Mouse (Mus musculus) hindbrain, embryonic 14.5 days (tissue): ENCODE data around the gene Bcl2l2. TPM values are rescaled to one million over a fixed set of nuclear protein-coding genes. Genes with fewer than 3 reads are reported as not detected.

ENCODE experiments used
- ATAC-seq: fragments of 200-750 bp; cut with Nextera tagmentation; 2 replicates; pipeline ENCODE4 v1.8.0; 2017; ENCODE audit warnings: moderate number of reproducible peaks, mild to moderate bottlenecking, moderate TSS enrichment, moderate library complexity; ENCODE audit not compliant: low FRiP score
- DNase-seq: peaks from one replicate; pipeline ENCODE4 v3.0.0-alpha.2; 2015; ENCODE audit warnings: low spot score
- H3K27ac ChIP-seq: fragments of 300-500 bp; sonication (generic); 2 replicates; pipeline ENCODE4 v1.5.1; 2014; ENCODE audit warnings: mild to moderate bottlenecking, moderate library complexity
- H3K27me3 ChIP-seq: fragments of 300-500 bp; sonication (generic); 2 replicates; pipeline ENCODE4 v1.6.1; 2014; ENCODE audit warnings: mild to moderate bottlenecking, low read length, mixed read lengths; ENCODE audit not compliant: control insufficient read depth, insufficient read depth
- H3K36me3 ChIP-seq: fragments of 300-500 bp; sonication (generic); replicated peaks from 2 replicates; pipeline ENCODE4 v1.6.1; 2014; ENCODE audit not compliant: control insufficient read depth, insufficient read depth
- H3K4me1 ChIP-seq: fragments of 300-500 bp; sonication (generic); replicated peaks from 2 replicates; pipeline ENCODE4 v1.6.1; 2014; ENCODE audit warnings: antibody characterized with exemption, low read length, mixed read lengths; ENCODE audit not compliant: control insufficient read depth, insufficient read depth
- H3K4me2 ChIP-seq: fragments of 300-500 bp; sonication (generic); replicated peaks from 2 replicates; pipeline ENCODE4 v1.6.1; 2014; ENCODE audit warnings: mild to moderate bottlenecking, moderate library complexity
- H3K4me3 ChIP-seq: fragments of 300-500 bp; sonication (generic); replicated peaks from 2 replicates; pipeline ENCODE4 v1.5.1; 2014; ENCODE audit warnings: mild to moderate bottlenecking, low read length
- H3K9ac ChIP-seq: fragments of 300-500 bp; sonication (generic); 2 replicates; pipeline ENCODE4 v1.6.1; 2014
- H3K9me3 ChIP-seq: fragments of 300-500 bp; sonication (generic); 2 replicates; pipeline ENCODE4 v1.6.1; 2016; ENCODE audit warnings: low read length; ENCODE audit not compliant: control insufficient read depth
- WGBS: fragments of 180-500 bp; shearing (Covaris S2); extraction: QIAGEN DNeasy Blood & Tissue Kit; methylation state at CpG from one replicate; pipeline ENCODE4 v1.1.7; 2014; 5-methylcytosine and 5-hydroxymethylcytosine counted together
- polyA plus RNA-seq: library from polyadenylated mRNA; unstranded; fragments of >200 nt; fragmentation: Nextera tagmentation; extraction: Ambion mirVana; gene quantifications from 2 replicates; pipeline ENCODE4 v1.2.1, GENCODE M21; 2014

The Bcl2l2 gene
- polyA plus RNA-seq, 1 experiment from 2014 or later, result 5.2 TPM

DNA sequence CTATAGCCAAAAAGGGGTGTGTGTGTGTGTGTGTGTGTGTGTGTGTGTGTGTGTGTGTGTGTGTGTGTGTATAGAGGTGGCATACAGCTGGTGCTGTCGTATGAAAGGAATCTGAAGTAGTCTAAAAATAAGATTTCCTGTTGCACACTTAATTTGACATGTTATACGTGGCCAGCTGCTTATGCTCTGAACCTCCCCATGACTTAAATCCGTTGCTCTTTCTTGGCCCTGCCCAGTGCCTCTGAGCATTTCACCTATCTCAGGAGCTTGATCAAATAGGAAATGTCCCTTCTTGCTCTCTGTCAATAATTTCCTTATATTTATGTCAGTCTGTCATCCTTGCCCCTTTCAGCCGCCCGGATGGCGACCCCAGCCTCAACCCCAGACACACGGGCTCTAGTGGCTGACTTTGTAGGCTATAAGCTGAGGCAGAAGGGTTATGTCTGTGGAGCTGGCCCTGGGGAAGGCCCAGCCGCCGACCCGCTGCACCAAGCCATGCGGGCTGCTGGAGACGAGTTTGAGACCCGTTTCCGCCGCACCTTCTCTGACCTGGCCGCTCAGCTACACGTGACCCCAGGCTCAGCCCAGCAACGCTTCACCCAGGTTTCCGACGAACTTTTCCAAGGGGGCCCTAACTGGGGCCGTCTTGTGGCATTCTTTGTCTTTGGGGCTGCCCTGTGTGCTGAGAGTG lies 990 bp downstream of the Bcl2l2 start:
- Histone ChIP-seq H3K9ac (peak overlapping the region; percentile 90), H3K36me3 (peaks cover 16% of the 10 kb centered on the region), H3K9me3 (no peaks in the 10 kb centered on the region), H3K4me2 (peak overlapping the region; percentile 81), H3K27me3 (no peaks in the 10 kb centered on the region), H3K4me3 (peak overlapping the region; percentile 51), H3K4me1 (peaks cover 21% of the 10 kb centered on the region), H3K27ac (0 out of 2 replicates have a peak overlapping the region, but pooled peaks have one; percentile 93)
- 33% methylated on average over 21 of the region's 21 CpGs for WGBS
- ATAC-seq (no peak), DNase-seq (no peak)

DNA sequence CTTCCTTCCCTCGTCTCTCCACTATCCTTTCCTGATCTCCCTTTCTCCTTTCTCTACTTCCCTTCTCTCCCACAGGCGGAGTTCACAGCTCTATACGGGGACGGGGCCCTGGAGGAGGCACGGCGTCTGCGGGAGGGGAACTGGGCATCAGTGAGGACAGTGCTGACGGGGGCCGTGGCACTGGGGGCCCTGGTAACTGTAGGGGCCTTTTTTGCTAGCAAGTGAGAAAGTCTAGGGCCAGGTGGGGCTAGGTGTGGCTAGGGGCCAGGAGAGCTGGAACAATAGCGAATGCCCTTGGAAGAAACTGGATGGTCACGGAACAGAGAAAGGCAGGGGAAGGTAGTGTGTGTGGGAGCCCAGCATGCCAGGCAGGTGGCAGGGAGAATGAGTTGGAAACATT lies 2.1 kb downstream of the Bcl2l2 start:
- Histone ChIP-seq H3K36me3 (peaks cover 16% of the 10 kb centered on the region), H3K4me3 (no peak overlapping the region), H3K9me3 (no peaks in the 10 kb centered on the region), H3K27ac (no peak overlapping the region), H3K4me2 (peak overlapping the region; percentile 81), H3K9ac (0 out of 2 replicates have a peak overlapping the region, but pooled peaks have one; percentile 90), H3K27me3 (no peaks in the 10 kb centered on the region), H3K4me1 (peaks cover 21% of the 10 kb centered on the region)
- WGBS, result 92% methylated on average over 11 of the region's 11 CpGs
- DNase-seq (no peak), ATAC-seq (no peak)

- Histone ChIP-seq H3K36me3 (peaks cover 22% of the 10 kb centered on the region), H3K27me3 (no peaks in the 10 kb centered on the region), H3K4me1 (peaks cover 17% of the 10 kb centered on the region), H3K4me2 (peak within 1 kb of the TSS; percentile 45), H3K4me3 (peak within 1 kb of the TSS; percentile 28), H3K9ac (peak within 1 kb of the TSS; percentile 6; the same call in 1 of the 2 replicates), H3K9me3 (no peaks in the 10 kb centered on the region), H3K27ac (peak within 1 kb of the TSS; percentile 72)
- ATAC-seq (no peak), DNase-seq (no peak)
- WGBS, result 99% methylated on average over 3 of the region's 3 CpGs
Observed at GRCm38 (mm10) chr14:54892200-54892599, 9.0 kb downstream of the Bcl2l2 start, which contains the start of gene Pabpn1. Pabpn1 (plus strand) TSS chr14:54892500.

DNA sequence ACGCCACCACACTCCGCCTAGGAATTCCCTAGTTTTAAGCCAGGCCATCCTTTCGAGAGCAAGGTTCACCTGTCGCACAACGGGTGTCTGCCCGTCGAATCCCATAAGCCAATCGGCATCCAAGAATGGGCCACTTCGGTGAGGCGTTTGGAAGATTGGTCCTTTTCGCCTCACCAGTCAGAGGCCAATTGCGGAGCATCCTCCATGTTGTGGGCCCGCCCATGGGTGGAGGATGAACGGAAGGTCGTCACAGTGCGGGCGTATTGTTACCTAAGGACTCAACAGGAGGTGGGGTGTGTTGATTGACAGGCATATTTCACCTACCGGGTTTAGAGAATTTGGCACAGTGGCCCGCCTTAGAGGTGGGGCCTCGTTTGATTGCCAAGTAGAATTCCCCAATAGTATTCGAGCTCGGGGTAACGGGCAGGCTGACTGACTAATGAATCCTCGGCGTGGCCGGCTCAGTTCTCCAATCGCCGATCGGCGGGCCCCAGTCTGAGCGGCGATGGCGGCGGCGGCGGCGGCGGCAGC lies 10.5 kb downstream of the Bcl2l2 start:
- peak overlapping the region; percentile 93 for H3K4me3 ChIP-seq
- peak overlapping the region; percentile 99 for H3K9ac ChIP-seq
- under 1% methylated on average over 38 of the region's 38 CpGs for WGBS
- H3K9me3 ChIP-seq, result no peaks in the 10 kb centered on the region
- peaks cover 17% of the 10 kb centered on the region for H3K4me1 ChIP-seq
- H3K27ac ChIP-seq, result peak overlapping the region; percentile 98
- DNase-seq (peak; percentile 98), ATAC-seq (peak; percentile 99)
- peak overlapping the region; percentile 45 for H3K4me2 ChIP-seq
- no peaks in the 10 kb centered on the region for H3K27me3 ChIP-seq
- H3K36me3 ChIP-seq, result peaks cover 36% of the 10 kb centered on the region

- H3K4me1 ChIP-seq, result peaks cover 17% of the 10 kb centered on the region
- peak overlapping the region; percentile 93 for H3K4me3 ChIP-seq
- H3K9me3 ChIP-seq, result no peaks in the 10 kb centered on the region
- H3K27me3 ChIP-seq, result no peaks in the 10 kb centered on the region
- peaks cover 44% of the 10 kb centered on the region for H3K36me3 ChIP-seq
- peak overlapping the region; percentile 98 for H3K27ac ChIP-seq
- DNase-seq, result peak; percentile 56
- peak overlapping the region; percentile 65 for H3K4me2 ChIP-seq
- peak overlapping the region; percentile 99 for H3K9ac ChIP-seq
- under 1% methylated on average over 53 of the region's 54 CpGs for WGBS
- no peak; the same call in 1 of the 2 replicates for ATAC-seq
Observed at GRCm38 (mm10) chr14:54894296-54895151, 11.3 kb downstream of the Bcl2l2 start.

DNA sequence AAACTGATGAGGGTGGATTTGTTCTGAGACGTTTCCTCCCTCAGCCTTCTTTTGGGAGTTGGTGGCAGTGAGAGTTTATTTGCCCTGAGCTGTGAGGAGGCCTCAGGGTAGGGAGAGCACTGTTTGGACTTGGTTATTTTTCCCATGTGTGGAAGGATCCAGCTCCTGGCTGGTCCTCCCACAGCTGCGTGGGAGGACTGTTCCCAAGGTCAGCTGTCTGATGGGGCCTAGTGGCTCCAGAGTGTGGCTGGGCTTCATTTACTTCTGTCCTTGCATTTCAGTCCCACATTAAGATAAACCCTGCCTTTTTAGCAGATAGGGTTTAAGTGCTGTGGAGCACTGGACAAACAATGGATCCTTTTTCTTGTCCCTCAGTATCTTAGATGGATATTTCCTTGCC lies 14.3 kb downstream of the Bcl2l2 start:
- ATAC-seq, result no peak

GRCm38 (mm10) chr14:54900383-54900782 lies 17.2 kb downstream of the Bcl2l2 start:
- H3K36me3 ChIP-seq, result peaks cover 50% of the 10 kb centered on the region
- no peak overlapping the region for H3K4me2 ChIP-seq
- no peaks in the 10 kb centered on the region for H3K27me3 ChIP-seq
- H3K9me3 ChIP-seq, result no peaks in the 10 kb centered on the region
- ATAC-seq, result peak; percentile 64
- peaks cover 8% of the 10 kb centered on the region for H3K4me1 ChIP-seq
- DNase-seq, result peak; percentile 93
- no peak overlapping the region for H3K27ac ChIP-seq
- no peak overlapping the region for H3K4me3 ChIP-seq
- 1% methylated on average over 3 of the region's 3 CpGs for WGBS
- no peak overlapping the region for H3K9ac ChIP-seq

More for the DNA sequence above, 14.3 kb downstream of the Bcl2l2 start:
- Histone ChIP-seq H3K27me3 (no peaks in the 10 kb centered on the region), H3K36me3 (peaks cover 44% of the 10 kb centered on the region), H3K4me3 (no peak overlapping the region), H3K27ac (no peak overlapping the region), H3K4me2 (no peak overlapping the region), H3K9me3 (no peaks in the 10 kb centered on the region), H3K9ac (no peak overlapping the region), H3K4me1 (peaks cover 17% of the 10 kb centered on the region)
- WGBS, result 68% methylated on average over 2 of the region's 2 CpGs
- no peak for DNase-seq

- Histone ChIP-seq H3K4me1 (0 out of 2 replicates have a peak, but pooled peaks cover 2% of the 10 kb centered on the region), H3K4me3 (no peak overlapping the region), H3K27me3 (no peaks in the 10 kb centered on the region), H3K27ac (no peak overlapping the region), H3K9ac (no peak overlapping the region), H3K9me3 (no peaks in the 10 kb centered on the region), H3K36me3 (peaks cover 50% of the 10 kb centered on the region), H3K4me2 (no peak overlapping the region)
- no peak for ATAC-seq
- WGBS, result 92% methylated on average over 4 of the region's 4 CpGs
- no peak for DNase-seq
Observed at GRCm38 (mm10) chr14:54903641-54904040, 20.5 kb downstream of the Bcl2l2 start.

DNA sequence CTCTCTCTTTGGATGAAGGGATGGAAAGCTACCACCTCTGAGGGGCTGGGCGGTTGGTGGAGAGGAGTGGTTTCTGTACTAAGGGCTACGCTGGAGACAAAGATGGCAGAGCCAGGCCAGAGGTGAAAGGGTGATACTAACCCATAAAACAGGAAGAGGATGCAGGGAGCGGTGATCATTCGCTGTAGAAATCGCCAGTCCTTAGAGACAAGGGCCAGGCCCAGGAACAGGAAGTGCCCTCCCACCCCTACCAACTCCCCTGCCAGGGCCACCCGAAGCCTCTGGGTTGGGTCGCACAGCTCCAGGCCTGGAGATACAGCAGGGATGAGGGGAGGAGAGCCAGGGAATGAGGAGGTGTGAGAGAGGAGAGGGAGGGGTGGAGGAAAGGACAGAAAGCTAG lies 25.5 kb downstream of the Bcl2l2 start:
- no peak overlapping the region for H3K4me2 ChIP-seq

More for the DNA sequence above, 25.5 kb downstream of the Bcl2l2 start:
- Histone ChIP-seq H3K9ac (no peak overlapping the region), H3K36me3 (peaks cover 61% of the 10 kb centered on the region), H3K9me3 (no peaks in the 10 kb centered on the region), H3K4me3 (no peak overlapping the region), H3K27me3 (no peaks in the 10 kb centered on the region), H3K27ac (no peak overlapping the region), H3K4me1 (peaks cover 10% of the 10 kb centered on the region)
- DNase-seq, result no peak
- WGBS, result 81% methylated on average over 7 of the region's 7 CpGs
- no peak for ATAC-seq
